Mouse (Mus musculus): Measurements from ENCODE around the gene Cdh12.
"Not testable (repeated sequence)": the region's sequence is repeated elsewhere in the genome, so short reads cannot be mapped to it uniquely, and the experiment has no call there.

Gene Cdh12

DNA sequence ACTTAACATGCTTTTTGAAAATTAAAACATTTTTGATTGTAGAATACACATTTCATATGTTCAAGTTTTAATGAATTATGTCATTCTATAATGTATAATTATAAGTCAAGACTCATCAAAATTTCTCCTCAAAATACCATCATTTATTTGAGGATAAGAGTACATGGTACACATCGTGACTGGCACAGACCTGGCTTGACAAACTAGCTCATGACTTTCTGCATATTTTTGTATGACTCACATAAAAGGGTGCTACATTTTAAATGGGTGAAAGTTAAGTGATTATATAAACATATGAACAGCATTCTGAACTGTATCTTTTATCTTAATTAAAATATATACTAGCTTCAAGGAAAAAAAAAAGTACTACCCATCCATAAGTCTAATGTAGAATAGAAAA, 643.8 kb downstream of the Cdh12 start:
- DNase-seq (ENCODE audit: low read depth in 1 of 2, low spot score in 2 of 2) = no peak

GRCm38 (mm10) chr15:21109009-21109841, 660.2 kb downstream of the Cdh12 start:
- no peak for DNase-seq (ENCODE audit: low read depth in 1 of 2, low spot score in 2 of 2)

GRCm38 (mm10) chr15:21109889-21110500, 660.9 kb downstream of the Cdh12 start:
- DNase-seq (ENCODE audit: low read depth in 1 of 2, low spot score in 2 of 2) = no peak

DNA sequence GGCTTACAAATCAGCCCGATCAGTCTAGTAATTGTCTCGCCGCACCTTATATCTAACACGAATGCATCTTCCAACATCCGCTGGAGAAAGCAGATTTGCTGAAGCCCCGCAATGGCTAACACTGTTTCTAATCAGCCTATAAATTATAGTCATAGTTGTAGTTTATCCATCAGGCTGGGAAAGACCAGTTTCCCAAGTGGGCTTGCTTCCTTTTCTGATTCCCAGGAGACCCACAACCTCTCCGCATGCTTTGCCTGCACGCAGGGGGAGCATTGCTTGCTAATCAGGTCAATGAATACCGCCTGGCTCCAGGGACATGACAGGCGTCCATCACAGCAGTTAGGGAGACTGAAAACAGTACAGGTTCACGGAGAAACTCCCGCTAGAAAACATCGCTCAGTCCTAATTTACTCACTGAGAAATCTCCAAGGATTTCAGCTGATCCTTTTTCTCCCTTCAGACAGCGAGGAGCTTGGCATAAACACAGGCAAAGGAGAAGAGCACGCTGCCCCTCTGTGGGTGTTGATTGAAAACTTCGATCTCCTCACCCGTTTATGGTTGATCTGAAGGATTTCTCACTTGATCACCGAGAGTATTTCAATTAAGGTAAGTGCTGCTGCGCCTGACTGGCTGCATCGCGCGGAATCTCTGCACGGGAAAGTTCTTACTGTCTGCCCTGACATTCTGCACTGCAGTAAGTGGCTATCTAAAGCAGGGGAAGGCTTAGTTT, 662.0 kb downstream of the Cdh12 start:
- DNase-seq (ENCODE audit: low read depth in 1 of 2, low spot score in 2 of 2) = no peak

DNA sequence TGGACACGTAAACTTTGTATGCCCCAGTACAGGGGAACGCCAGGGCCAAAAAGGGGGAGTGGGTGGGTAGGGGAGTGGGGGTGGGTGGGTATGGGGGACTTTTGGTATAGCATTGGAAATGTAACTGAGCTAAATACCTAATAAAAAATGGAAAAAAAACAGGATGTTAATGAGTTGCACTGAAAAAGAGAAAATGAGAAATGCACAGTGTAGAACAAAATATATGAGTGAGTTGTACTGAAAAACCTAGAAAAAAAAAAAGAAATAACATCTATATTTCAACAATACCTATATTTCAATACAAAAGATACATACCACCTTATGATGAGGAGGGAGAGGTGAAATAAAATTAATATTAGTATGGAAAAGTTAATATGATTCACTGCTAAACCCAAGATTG, 665.7 kb downstream of the Cdh12 start:
- DNase-seq (ENCODE audit: low read depth in 1 of 2, low spot score in 2 of 2) = not testable (repeated sequence)

- DNase-seq (ENCODE audit: low read depth in 1 of 2, low spot score in 2 of 2) = no peak
Observed at GRCm38 (mm10) chr15:21130660-21131059, 681.6 kb downstream of the Cdh12 start.

- no peak for DNase-seq (ENCODE audit: low read depth in 1 of 2, low spot score in 2 of 2)
Observed at GRCm38 (mm10) chr15:21132999-21133398, 683.9 kb downstream of the Cdh12 start.

GRCm38 (mm10) chr15:21146896-21147295, 697.8 kb downstream of the Cdh12 start:
- no peak for DNase-seq (ENCODE audit: low read depth in 1 of 2, low spot score in 2 of 2)

DNA sequence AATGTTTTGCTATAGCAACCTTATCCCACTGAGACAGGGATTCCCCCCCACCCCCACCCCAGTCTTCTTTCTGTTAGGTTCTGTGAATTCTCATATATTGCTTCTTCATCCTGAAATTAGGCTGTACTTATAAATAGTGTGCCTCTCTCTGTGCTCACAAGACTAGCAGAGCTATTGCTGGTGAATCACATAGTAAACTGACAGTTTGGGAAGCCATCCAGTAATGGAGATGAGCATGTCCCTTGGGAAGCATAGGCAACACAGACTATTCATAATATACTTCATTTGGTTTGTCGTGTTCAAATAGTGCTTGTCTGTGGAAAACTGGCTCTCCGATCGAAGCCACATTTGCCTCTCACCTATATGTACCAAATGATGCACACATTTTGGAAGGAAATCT, 704.5 kb downstream of the Cdh12 start:
- DNase-seq (ENCODE audit: low read depth in 1 of 2, low spot score in 2 of 2) = no peak

- no peak for DNase-seq (ENCODE audit: low read depth in 1 of 2, low spot score in 2 of 2)
Observed at GRCm38 (mm10) chr15:21179727-21180126, 730.7 kb downstream of the Cdh12 start.

- DNase-seq (ENCODE audit: low read depth in 1 of 2, low spot score in 2 of 2) = no peak
Observed at GRCm38 (mm10) chr15:21180191-21180590, 731.1 kb downstream of the Cdh12 start.

DNA sequence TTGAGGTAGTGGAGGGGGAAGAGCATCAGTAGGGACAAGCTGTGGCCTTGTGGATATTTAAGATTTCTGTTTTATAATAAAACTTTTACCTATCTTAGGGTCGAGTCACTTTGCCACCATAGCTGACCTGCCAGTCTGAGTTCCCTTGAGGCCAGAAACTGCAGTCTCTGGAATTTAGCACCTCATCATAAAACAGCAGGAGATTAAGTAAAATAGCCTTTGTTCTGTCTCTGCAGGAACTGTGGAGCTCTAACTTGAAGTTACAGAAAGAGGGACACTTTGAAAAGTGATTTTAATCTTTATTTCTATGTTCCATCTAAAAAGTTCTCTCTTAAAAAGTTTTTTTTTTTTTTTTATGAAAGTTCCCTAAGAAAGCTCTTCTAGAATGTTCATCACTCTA, 736.7 kb downstream of the Cdh12 start:
- no peak for DNase-seq (ENCODE audit: low read depth in 1 of 2, low spot score in 2 of 2)

DNA sequence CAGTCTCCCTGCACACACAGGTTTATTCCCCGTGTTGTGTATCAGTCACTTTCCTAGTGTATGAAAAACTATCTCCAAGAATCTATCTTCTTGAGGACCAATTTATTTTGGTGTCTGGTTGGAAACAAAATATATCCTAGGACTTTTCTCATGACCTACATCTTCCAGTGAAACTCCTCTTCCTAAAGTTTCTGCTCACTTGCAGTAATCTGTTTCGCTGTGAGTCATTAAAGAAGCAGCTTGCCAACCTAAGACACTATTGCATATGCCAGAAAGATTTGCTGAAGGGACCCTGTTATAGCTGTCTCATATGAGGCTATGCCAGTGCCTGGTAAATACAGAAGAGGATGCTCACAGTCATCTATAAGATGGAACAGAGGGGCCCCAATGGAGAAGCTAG, 761.0 kb downstream of the Cdh12 start:
- DNase-seq (ENCODE audit: low read depth in 1 of 2, low spot score in 2 of 2) = not testable (repeated sequence)

DNA sequence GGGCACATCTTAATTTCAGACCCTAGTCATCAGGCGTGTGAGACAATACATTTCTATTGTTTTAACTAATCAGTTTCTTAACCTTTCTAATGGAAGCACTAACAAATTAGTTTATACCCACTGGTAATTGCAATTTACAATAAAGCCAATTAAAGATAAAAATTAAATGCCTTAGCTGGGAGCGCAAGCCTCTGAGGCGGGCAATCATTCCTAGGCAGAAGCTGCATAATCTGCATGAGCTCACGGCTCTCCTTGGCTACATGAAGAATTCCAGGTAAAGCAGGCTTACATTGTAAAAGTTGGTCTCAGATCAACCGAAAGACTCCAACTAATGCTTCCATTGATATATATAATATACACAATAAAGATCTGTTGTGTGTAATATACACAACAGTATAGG, 773.9 kb downstream of the Cdh12 start:
- no peak for DNase-seq (ENCODE audit: low read depth in 1 of 2, low spot score in 2 of 2)

DNA sequence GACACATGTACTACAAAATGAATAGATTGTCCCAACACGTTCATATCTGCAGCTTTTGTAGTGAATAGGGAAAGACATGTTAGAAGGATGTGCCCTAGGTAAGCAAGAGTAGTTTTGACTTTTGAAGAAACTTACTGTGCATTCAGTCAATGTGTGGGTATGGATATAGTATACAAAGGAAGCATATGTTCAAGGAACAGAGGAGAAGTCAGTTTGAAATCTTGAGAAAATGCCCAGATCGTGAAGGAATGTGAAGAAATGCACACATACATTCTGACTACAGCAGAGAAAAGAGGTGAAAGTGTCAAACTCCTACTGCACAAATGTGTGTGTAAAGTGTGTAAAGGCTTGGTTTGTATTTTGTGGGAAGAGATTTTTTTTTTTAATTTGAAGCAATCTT, 812.3 kb downstream of the Cdh12 start:
- no peak for DNase-seq (ENCODE audit: low read depth in 1 of 2, low spot score in 2 of 2)

DNA sequence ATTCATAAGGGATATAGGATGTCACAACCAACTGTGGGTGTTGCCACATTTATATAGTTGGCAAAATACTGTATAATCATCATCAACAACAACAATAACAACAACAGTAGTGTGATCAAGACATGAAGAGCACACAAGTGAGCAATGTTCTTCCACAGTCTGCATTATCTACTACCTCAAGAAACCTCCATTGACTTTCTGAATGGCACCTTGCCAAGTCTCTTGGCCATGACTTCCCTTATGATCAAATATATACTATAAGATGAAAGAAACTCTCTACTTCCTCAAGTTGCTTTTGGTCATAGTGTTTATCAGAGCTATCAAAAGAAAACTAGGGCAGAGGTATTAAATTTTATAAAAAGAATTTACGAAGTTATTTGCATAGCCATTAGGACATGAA, 820.8 kb downstream of the Cdh12 start:
- DNase-seq (ENCODE audit: low read depth in 1 of 2, low spot score in 2 of 2) = no peak

DNA sequence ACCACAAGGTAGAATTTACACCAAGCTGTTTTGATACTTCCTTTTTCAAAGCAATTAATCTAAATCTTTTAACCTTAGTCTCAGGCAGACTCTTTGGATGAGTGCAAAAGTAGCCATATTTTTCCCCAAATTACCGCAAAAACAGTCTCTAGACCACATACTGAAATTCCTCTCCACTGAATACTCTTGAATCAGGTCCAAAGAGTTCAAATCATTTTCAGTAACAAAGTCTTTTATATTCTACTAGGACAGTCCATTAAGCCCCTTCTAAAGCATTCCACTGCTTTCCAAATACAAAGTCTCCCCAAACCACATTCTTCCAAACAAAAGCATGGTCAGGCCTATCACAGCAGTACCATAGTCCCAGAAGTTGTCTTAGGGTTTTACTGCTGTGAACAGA, 848.0 kb downstream of the Cdh12 start:
- no peak for DNase-seq (ENCODE audit: low read depth in 1 of 2, low spot score in 2 of 2)

DNA sequence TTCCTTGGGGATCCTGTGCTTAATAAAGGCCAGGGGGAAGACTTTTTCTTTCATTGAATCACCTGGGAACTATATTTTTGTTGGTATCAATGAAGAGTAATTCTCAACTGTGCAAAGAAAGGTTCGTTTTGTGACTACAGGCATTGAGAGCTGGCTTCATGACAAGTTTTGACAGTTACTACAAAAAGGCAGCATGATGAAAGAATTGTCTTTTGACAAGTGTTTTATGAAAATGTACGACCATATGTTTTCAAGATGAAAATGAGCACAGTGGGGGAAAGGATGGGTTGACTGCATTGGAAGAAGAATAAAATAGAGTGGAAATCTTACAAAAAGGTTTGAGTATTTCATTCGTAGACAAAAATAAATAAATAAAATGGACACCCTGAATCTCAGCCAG, 866.4 kb downstream of the Cdh12 start:
- DNase-seq (ENCODE audit: low read depth in 1 of 2, low spot score in 2 of 2) = no peak

- DNase-seq (ENCODE audit: low read depth in 1 of 2, low spot score in 2 of 2) = no peak
Observed at GRCm38 (mm10) chr15:21343853-21344252, 894.8 kb downstream of the Cdh12 start.

- no peak for DNase-seq (ENCODE audit: low read depth in 1 of 2, low spot score in 2 of 2)
Observed at GRCm38 (mm10) chr15:21344323-21344722, 895.3 kb downstream of the Cdh12 start.

DNA sequence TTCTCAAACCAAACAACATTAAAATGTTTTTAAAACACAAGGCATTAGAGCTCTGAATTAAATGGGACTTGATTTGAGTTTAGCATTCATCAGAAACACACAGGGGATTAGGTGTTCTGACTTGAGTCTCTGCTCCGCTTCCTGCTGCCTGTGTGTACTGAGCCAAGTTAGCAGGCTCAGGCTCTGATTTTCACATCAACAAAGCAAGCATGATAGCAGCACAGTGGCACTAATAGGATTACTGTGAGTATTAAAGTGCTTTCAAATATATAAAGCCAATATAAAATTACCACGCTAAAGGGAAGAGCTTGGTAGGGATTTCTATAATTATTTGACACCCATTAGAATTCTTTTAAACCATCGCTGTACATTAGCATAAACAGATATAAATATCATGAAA, 895.7 kb downstream of the Cdh12 start:
- no peak for DNase-seq (ENCODE audit: low read depth in 1 of 2, low spot score in 2 of 2)

Measured in monocyte, adult 2 months (primary cell).